Mouse (Mus musculus): ENCODE data around the gene Crlf1.

GRCm38 (mm10) chr8:70460199-70460598 lies 32.8 kb upstream of the Crlf1 start:
- no peak for TF ChIP-seq CTCF (IDR thresholded peaks at IDR 0.05; ENCODE audit: insufficient read depth, low read depth, low read length)
- no peak for TF ChIP-seq POLR2A (IDR thresholded peaks at IDR 0.05; ENCODE audit: insufficient read depth, low read depth, low read length)
